Comparison of ENCODE assay signal across 18 mouse cellular contexts in genomic region chrX:99035407-99035806, GRCm38 (mm10).
"Had no signal": no experiment of that assay in that cellular context is flagged by ENCODE, and none has a peak within 500 bp of the region (broad histone marks: within the 10 kb centered on the region; RNA-seq: fewer than 3 reads in every experiment).

No protein-coding gene starts in this region.

- DNase-seq: kidney, adult 18-20 months; kidney, postnatal 10 days; kidney, postnatal 36 days; layer of hippocampus, postnatal 36 days; liver, embryonic 13.5 days; lung, embryonic 14.5 days; retina, postnatal 1 day; right cerebral cortex, postnatal 25 days; spleen, adult 18-20 months; thymus, postnatal 25 days had no signal

- H3K27ac ChIP-seq: left cerebral cortex, adult 2 months; liver, embryonic 13.5 days; macrophage; midbrain, embryonic 12.5 days; midbrain, embryonic 15.5 days; neural tube, embryonic 12.5 days; neural tube, embryonic 15.5 days; stomach, embryonic 15.5 days had no signal

- H3K4me3 ChIP-seq: left cerebral cortex, adult 2 months; liver, embryonic 13.5 days; midbrain, embryonic 12.5 days; midbrain, embryonic 15.5 days; neural tube, embryonic 12.5 days; neural tube, embryonic 15.5 days; stomach, embryonic 15.5 days had no signal

- ATAC-seq: lung, postnatal 0 days; midbrain, embryonic 15.5 days had no signal

- H3K27me3 ChIP-seq: liver, embryonic 13.5 days; neural tube, embryonic 12.5 days; stomach, embryonic 15.5 days had no signal

- H3K36me3 ChIP-seq: liver, embryonic 13.5 days; midbrain, embryonic 12.5 days; midbrain, embryonic 15.5 days; neural tube, embryonic 12.5 days; neural tube, embryonic 15.5 days; stomach, embryonic 15.5 days had no signal

- H3K4me1 ChIP-seq: liver, embryonic 13.5 days; midbrain, embryonic 12.5 days; midbrain, embryonic 15.5 days; neural tube, embryonic 12.5 days; neural tube, embryonic 15.5 days; stomach, embryonic 15.5 days had no signal
